Mouse (Mus musculus) adrenal gland, adult 8-10 months (tissue): ENCODE results near the gene Gcnt2. TPM values are rescaled to one million over a fixed set of nuclear protein-coding genes. Genes with fewer than 3 reads are reported as not detected.

ENCODE experiments used
- DNase-seq: peaks from one replicate; pipeline ENCODE4 v3.0.0; 2022
- microRNA-seq, 2 experiments: library from miRNA; unstranded; fragments of <30 nt; microRNA quantifications; one replicate each; pipeline ENCODE4 v1.2.0; 2022
- total RNA-seq, 4 experiments: library from RNA; stranded (reverse); gene quantifications; 2 replicates each; pipeline ENCODE4 v1.2.4; 2022

Gcnt2 gene
- total RNA-seq, 4 experiments from 2014 or later = 4.8 to 9.1 (median 7.1) TPM

- peak; percentile 26 for DNase-seq
Measured at GRCm38 (mm10) chr13:41000140-41000925, 140.8 kb downstream of the Gcnt2 start.

GRCm38 (mm10) chr13:41000926-41001639 is 141.5 kb downstream of the Gcnt2 start, which contains the start of gene Pak1ip1:
Gene Pak1ip1, plus strand, starts transcription at chr13:41001023.
- DNase-seq = peak; percentile 88

- DNase-seq = no peak
Measured at GRCm38 (mm10) chr13:41002001-41002400, 142.4 kb downstream of the Gcnt2 start.

GRCm38 (mm10) chr13:41006244-41006643 is 146.7 kb downstream of the Gcnt2 start:
- no peak for DNase-seq

GRCm38 (mm10) chr13:41008271-41008670 is 148.7 kb downstream of the Gcnt2 start:
- DNase-seq = no peak

GRCm38 (mm10) chr13:41008946-41009345 is 149.4 kb downstream of the Gcnt2 start:
- DNase-seq = no peak

Small RNA genes lying within 50 kb of the gene (microRNA-seq; reads per million reads assigned to microRNA genes)
- 0 reads per million in 2 experiments for gene Mir5124a

Other genes starting within 250 kb of the Gcnt2 start
- gene Tfap2a, start 121.4 kb upstream of the Gcnt2 start, total RNA-seq = under 1 TPM; 0.14 to 0.41 (median 0.26) TPM
- gene Pak1ip1, start 141.3 kb downstream of the Gcnt2 start, total RNA-seq = 10 to 100 TPM; 55.7 to 64.6 (median 57.4) TPM
- 100 to 1,000 TPM; 108 to 169 (median 133) TPM for gene Tmem14c, start 156.5 kb downstream of the Gcnt2 start, total RNA-seq
- under 1 TPM in 2 of 4 experiments, not detected in 2; 0.09 to 0.22 TPM for gene Mak, start 220.0 kb downstream of the Gcnt2 start, total RNA-seq